Mouse (Mus musculus) hindbrain, embryonic 14.5 days (tissue): Measurements from ENCODE around the gene Slc44a4. TPM values are rescaled to one million over a fixed set of nuclear protein-coding genes. Genes with fewer than 3 reads are reported as not detected.
"Not testable (repeated sequence)": the region's sequence is repeated elsewhere in the genome, so short reads cannot be mapped to it uniquely, and the experiment has no call there.

Experiments
- ATAC-seq: fragments of 200-750 bp; cut with Nextera tagmentation; 2 replicates; pipeline ENCODE4 v1.8.0; 2017; ENCODE audit warnings: moderate number of reproducible peaks, mild to moderate bottlenecking, moderate TSS enrichment, moderate library complexity; ENCODE audit not compliant: low FRiP score
- DNase-seq: peaks from one replicate; pipeline ENCODE4 v3.0.0-alpha.2; 2015; ENCODE audit warnings: low spot score
- H3K27ac ChIP-seq: fragments of 300-500 bp; sonication (generic); 2 replicates; pipeline ENCODE4 v1.5.1; 2014; ENCODE audit warnings: mild to moderate bottlenecking, moderate library complexity
- H3K27me3 ChIP-seq: fragments of 300-500 bp; sonication (generic); 2 replicates; pipeline ENCODE4 v1.6.1; 2014; ENCODE audit warnings: mild to moderate bottlenecking, low read length, mixed read lengths; ENCODE audit not compliant: control insufficient read depth, insufficient read depth
- H3K36me3 ChIP-seq: fragments of 300-500 bp; sonication (generic); replicated peaks from 2 replicates; pipeline ENCODE4 v1.6.1; 2014; ENCODE audit not compliant: control insufficient read depth, insufficient read depth
- H3K4me1 ChIP-seq: fragments of 300-500 bp; sonication (generic); replicated peaks from 2 replicates; pipeline ENCODE4 v1.6.1; 2014; ENCODE audit warnings: antibody characterized with exemption, low read length, mixed read lengths; ENCODE audit not compliant: control insufficient read depth, insufficient read depth
- H3K4me2 ChIP-seq: fragments of 300-500 bp; sonication (generic); replicated peaks from 2 replicates; pipeline ENCODE4 v1.6.1; 2014; ENCODE audit warnings: mild to moderate bottlenecking, moderate library complexity
- H3K4me3 ChIP-seq: fragments of 300-500 bp; sonication (generic); replicated peaks from 2 replicates; pipeline ENCODE4 v1.5.1; 2014; ENCODE audit warnings: mild to moderate bottlenecking, low read length
- H3K9ac ChIP-seq: fragments of 300-500 bp; sonication (generic); 2 replicates; pipeline ENCODE4 v1.6.1; 2014
- H3K9me3 ChIP-seq: fragments of 300-500 bp; sonication (generic); 2 replicates; pipeline ENCODE4 v1.6.1; 2016; ENCODE audit warnings: low read length; ENCODE audit not compliant: control insufficient read depth
- WGBS: fragments of 180-500 bp; shearing (Covaris S2); extraction: QIAGEN DNeasy Blood & Tissue Kit; methylation state at CpG from one replicate; pipeline ENCODE4 v1.1.7; 2014; 5-methylcytosine and 5-hydroxymethylcytosine counted together
- polyA plus RNA-seq: library from polyadenylated mRNA; unstranded; fragments of >200 nt; fragmentation: Nextera tagmentation; extraction: Ambion mirVana; gene quantifications from 2 replicates; pipeline ENCODE4 v1.2.1, GENCODE M21; 2014

Slc44a4 gene
- polyA plus RNA-seq, 1 experiment from 2014 or later: 0.11 TPM

- H3K4me3 ChIP-seq: peak overlapping the region; percentile 93
- H3K9me3 ChIP-seq: no peaks in the 10 kb centered on the region
- H3K9ac ChIP-seq: peak overlapping the region; percentile 98
- H3K27me3 ChIP-seq: no peaks in the 10 kb centered on the region
- peak overlapping the region; percentile 97 for H3K27ac ChIP-seq
- DNase-seq: peak; percentile 36
- H3K36me3 ChIP-seq: peaks cover 26% of the 10 kb centered on the region
- no peak for ATAC-seq
- peak overlapping the region; percentile 93 for H3K4me2 ChIP-seq
- peaks cover 38% of the 10 kb centered on the region for H3K4me1 ChIP-seq
- WGBS: 18% methylated on average over 10 of the region's 10 CpGs
These were observed 16.7 kb upstream of the Slc44a4 start for GRCm38 (mm10) chr17:34897373-34898159.

- H3K36me3 ChIP-seq: peaks cover 32% of the 10 kb centered on the region
- H3K27me3 ChIP-seq: no peaks in the 10 kb centered on the region
- DNase-seq (peak; percentile 78), ATAC-seq (peak; percentile 34; the same call in 1 of the 2 replicates)
- H3K4me1 ChIP-seq: peaks cover 38% of the 10 kb centered on the region
- peak within 1 kb of the TSS; percentile 93 for H3K4me3 ChIP-seq
- H3K27ac ChIP-seq: peak within 1 kb of the TSS; percentile 97
- peak within 1 kb of the TSS; percentile 93 for H3K4me2 ChIP-seq
- peak within 1 kb of the TSS; percentile 98 for H3K9ac ChIP-seq
- no peaks in the 10 kb centered on the region for H3K9me3 ChIP-seq
- under 1% methylated on average over 29 of the region's 44 CpGs for WGBS
These were observed 16.1 kb upstream of the Slc44a4 start, which contains the start of the genes C2 and Ehmt2 for GRCm38 (mm10) chr17:34898160-34898586. TSS of gene C2 (minus strand) at chr17:34898265. TSS of gene Ehmt2 (plus strand) at chr17:34898469.

GRCm38 (mm10) chr17:34898706-34899052 lies 15.6 kb upstream of the Slc44a4 start:
- H3K4me2 ChIP-seq: peak overlapping the region; percentile 93
- H3K4me1 ChIP-seq: peaks cover 38% of the 10 kb centered on the region
- H3K27me3 ChIP-seq: no peaks in the 10 kb centered on the region
- ATAC-seq: no peak
- WGBS: 0% methylated on average over 13 of the region's 47 CpGs
- peak overlapping the region; percentile 98 for H3K9ac ChIP-seq
- H3K36me3 ChIP-seq: peaks cover 37% of the 10 kb centered on the region
- peak; percentile 40 for DNase-seq
- H3K27ac ChIP-seq: peak overlapping the region; percentile 97
- no peaks in the 10 kb centered on the region for H3K9me3 ChIP-seq
- peak overlapping the region; percentile 93 for H3K4me3 ChIP-seq

GRCm38 (mm10) chr17:34899053-34899889 lies 15.0 kb upstream of the Slc44a4 start:
- under 1% methylated on average over 35 of the region's 45 CpGs for WGBS
- Histone ChIP-seq H3K27ac (peak overlapping the region; percentile 97), H3K9me3 (no peaks in the 10 kb centered on the region), H3K36me3 (peaks cover 43% of the 10 kb centered on the region), H3K9ac (peak overlapping the region; percentile 98), H3K4me3 (peak overlapping the region; percentile 93), H3K4me1 (peaks cover 38% of the 10 kb centered on the region), H3K4me2 (peak overlapping the region; percentile 93), H3K27me3 (no peaks in the 10 kb centered on the region)
- no peak for DNase-seq
- ATAC-seq: peak; percentile 6; the same call in 1 of the 2 replicates

GRCm38 (mm10) chr17:34899890-34900243 lies 14.4 kb upstream of the Slc44a4 start:
- ATAC-seq (no peak), DNase-seq (no peak)
- Histone ChIP-seq H3K4me3 (peak overlapping the region; percentile 93), H3K27me3 (no peaks in the 10 kb centered on the region), H3K9ac (peak overlapping the region; percentile 98), H3K9me3 (no peaks in the 10 kb centered on the region), H3K27ac (peak overlapping the region; percentile 97; the same call in 1 of the 2 replicates), H3K4me2 (peak overlapping the region; percentile 93), H3K4me1 (peaks cover 38% of the 10 kb centered on the region), H3K36me3 (peaks cover 49% of the 10 kb centered on the region)
- WGBS: 1% methylated on average over 5 of the region's 5 CpGs

GRCm38 (mm10) chr17:34900826-34901225 lies 13.4 kb upstream of the Slc44a4 start:
- H3K4me2 ChIP-seq: peak overlapping the region; percentile 93; the same call in 1 of the 2 replicates
- not testable (repeated sequence) for H3K9ac ChIP-seq, DNase-seq, H3K4me3 ChIP-seq, ATAC-seq, H3K27me3 ChIP-seq, H3K27ac ChIP-seq, H3K9me3 ChIP-seq
- peaks cover 30% of the 10 kb centered on the region for H3K4me1 ChIP-seq
- peaks cover 58% of the 10 kb centered on the region for H3K36me3 ChIP-seq

- DNase-seq, H3K27ac ChIP-seq, ATAC-seq, H3K9ac ChIP-seq, H3K4me3 ChIP-seq, H3K9me3 ChIP-seq, H3K4me2 ChIP-seq, H3K27me3 ChIP-seq: not testable (repeated sequence)
- peaks cover 61% of the 10 kb centered on the region for H3K36me3 ChIP-seq
- H3K4me1 ChIP-seq: peaks cover 19% of the 10 kb centered on the region
- 95% methylated on average over 8 of the region's 10 CpGs for WGBS
These were observed 12.3 kb upstream of the Slc44a4 start for GRCm38 (mm10) chr17:34901948-34902347.

- Histone ChIP-seq H3K4me2 (no peak overlapping the region), H3K4me3 (no peak overlapping the region), H3K27ac (no peak overlapping the region), H3K4me1 (peaks cover 10% of the 10 kb centered on the region; the same call in 1 of the 2 replicates), H3K9me3 (no peaks in the 10 kb centered on the region), H3K27me3 (no peaks in the 10 kb centered on the region), H3K36me3 (peaks cover 71% of the 10 kb centered on the region), H3K9ac (no peak overlapping the region)
- DNase-seq (no peak), ATAC-seq (no peak)
- WGBS: 91% methylated on average over 9 of the region's 9 CpGs
These were observed 11.4 kb upstream of the Slc44a4 start for GRCm38 (mm10) chr17:34902895-34903294.

- Histone ChIP-seq H3K4me2 (no peak overlapping the region), H3K4me3 (no peak overlapping the region), H3K27ac (no peak overlapping the region), H3K27me3 (no peaks in the 10 kb centered on the region), H3K9me3 (no peaks in the 10 kb centered on the region), H3K36me3 (peaks cover 81% of the 10 kb centered on the region), H3K9ac (no peak overlapping the region), H3K4me1 (no peaks in the 10 kb centered on the region)
- no peak for ATAC-seq
- WGBS: 94% methylated on average over 10 of the region's 10 CpGs
- no peak for DNase-seq
These were observed 3.3 kb upstream of the Slc44a4 start for GRCm38 (mm10) chr17:34910982-34911381.
